Mouse (Mus musculus): Measurements from ENCODE around the gene Ankrd44. TPM values are rescaled to one million over a fixed set of nuclear protein-coding genes. Genes with fewer than 3 reads are reported as not detected.
A peak's percentile ranks its signal among the peaks of the same experiment; 100 is the strongest.

The Ankrd44 gene
- polyA plus RNA-seq, 1 experiment = 17.8 TPM

DNA sequence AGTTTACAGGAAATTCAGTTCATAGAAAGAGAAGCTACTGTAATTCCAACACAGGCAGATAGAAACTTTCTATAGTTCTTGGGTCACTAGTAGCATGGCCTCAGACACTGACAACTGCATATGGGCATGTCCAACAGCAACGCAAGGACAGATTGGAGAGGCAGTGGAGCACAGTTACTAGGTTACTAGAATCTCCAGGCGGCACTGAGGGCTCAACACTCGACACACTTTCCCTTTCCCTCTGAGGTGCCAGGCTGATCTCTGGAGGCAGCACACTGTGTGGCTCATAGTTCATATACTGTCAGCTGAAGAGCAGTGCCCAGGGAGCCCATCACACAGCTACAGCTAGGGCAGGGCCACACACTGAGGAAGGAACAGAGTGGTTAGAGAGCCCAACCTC lies 118.4 kb downstream of the Ankrd44 start:
- Histone ChIP-seq H3K27me3 (replicated peaks; ENCODE audit: control insufficient read depth, insufficient read depth, low read length) (no peaks in the 10 kb centered on the region), H3K36me3 (ENCODE audit: control insufficient read depth, insufficient read depth, low read length) (no peaks in the 10 kb centered on the region), H3K4me1 (ENCODE audit: control insufficient read depth, insufficient read depth, low read length) (peaks cover under 1% of the 10 kb centered on the region; the same call in 1 of the 2 replicates), H3K4me3 (ENCODE audit: insufficient read depth, low read depth, low read length) (no peak overlapping the region), H3K27ac (ENCODE audit: insufficient read depth, low read depth, low read length) (no peak overlapping the region)
- no peak for DNase-seq
- 95% methylated on average over 3 of the region's 3 CpGs for WGBS
- TF ChIP-seq CTCF (conservative IDR thresholded peaks at IDR 0.05; ENCODE audit: insufficient read depth, insufficient read length, low read depth, low read length) (no peak), POLR2A (IDR thresholded peaks at IDR 0.05; ENCODE audit: low read depth, low read length) (no peak)

DNA sequence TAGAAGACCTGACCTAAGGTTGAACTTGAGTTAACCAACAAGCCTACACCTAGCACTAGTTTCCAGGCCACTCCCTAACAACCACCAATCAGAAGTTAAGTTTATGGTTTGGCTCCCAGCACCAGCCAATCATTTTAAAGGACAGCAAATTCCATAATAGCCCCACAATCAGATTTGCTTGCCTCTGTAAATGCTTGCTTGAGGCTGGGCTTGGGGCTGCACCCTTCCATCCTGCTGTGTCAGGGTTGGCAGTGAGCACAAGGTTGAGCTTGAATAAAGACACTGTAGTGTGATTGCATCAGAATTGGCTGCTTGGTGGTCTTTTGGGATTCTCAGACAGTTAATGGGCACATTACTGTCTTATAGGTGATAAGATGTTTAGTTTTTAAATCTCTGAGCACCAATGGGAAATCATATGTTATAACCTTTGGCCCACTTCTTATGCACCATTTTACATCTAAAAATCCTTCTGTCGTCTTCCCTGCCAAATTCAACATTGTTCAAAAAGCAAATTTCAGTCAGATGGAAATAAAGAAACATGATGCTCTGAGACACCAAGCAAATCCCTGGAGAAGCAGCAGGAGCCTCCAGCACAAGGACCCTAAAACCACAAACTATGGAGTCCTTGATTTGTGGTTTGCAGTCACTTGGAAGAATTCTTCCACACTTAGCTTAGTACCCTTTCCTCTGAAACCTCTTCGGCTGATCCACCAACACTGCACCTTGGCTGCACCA lies 119.9 kb downstream of the Ankrd44 start:
- no peaks in the 10 kb centered on the region for H3K27me3 ChIP-seq (replicated peaks; ENCODE audit: control insufficient read depth, insufficient read depth, low read length)
- no peak for DNase-seq
- TF ChIP-seq CTCF (conservative IDR thresholded peaks at IDR 0.05; ENCODE audit: insufficient read depth, insufficient read length, low read depth, low read length) = no peak
- no peak for TF ChIP-seq POLR2A (IDR thresholded peaks at IDR 0.05; ENCODE audit: low read depth, low read length)
- peaks cover 4% of the 10 kb centered on the region; the same call in 1 of the 2 replicates for H3K4me1 ChIP-seq (ENCODE audit: control insufficient read depth, insufficient read depth, low read length)
- H3K27ac ChIP-seq (ENCODE audit: insufficient read depth, low read depth, low read length) = no peak overlapping the region
- H3K4me3 ChIP-seq (ENCODE audit: insufficient read depth, low read depth, low read length) = no peak overlapping the region
- WGBS = 93% methylated on average over 2 of the region's 2 CpGs
- H3K36me3 ChIP-seq (ENCODE audit: control insufficient read depth, insufficient read depth, low read length) = no peaks in the 10 kb centered on the region

DNA sequence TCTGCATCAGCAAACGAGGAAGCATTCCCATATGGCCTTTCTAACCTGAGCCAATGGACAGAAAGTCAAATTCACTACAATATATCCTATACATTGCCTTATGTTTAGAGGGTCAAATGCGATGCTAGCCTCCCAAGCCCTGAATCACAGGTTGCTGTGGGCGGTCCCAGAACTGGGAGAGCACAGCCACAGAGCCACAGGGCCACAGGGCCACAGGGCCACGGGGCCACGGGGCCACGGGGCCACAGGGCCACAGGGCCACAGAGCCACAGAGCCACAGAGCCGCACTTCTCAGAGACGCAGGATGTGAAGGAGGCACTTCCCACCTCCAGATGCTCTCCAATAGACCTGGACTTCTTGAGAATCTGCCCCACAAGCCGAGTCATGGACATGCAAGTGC lies 121.8 kb downstream of the Ankrd44 start:
- no peak overlapping the region for H3K27ac ChIP-seq (ENCODE audit: insufficient read depth, low read depth, low read length)
- H3K36me3 ChIP-seq (ENCODE audit: control insufficient read depth, insufficient read depth, low read length) = no peaks in the 10 kb centered on the region
- peaks cover 5% of the 10 kb centered on the region; the same call in 1 of the 2 replicates for H3K4me1 ChIP-seq (ENCODE audit: control insufficient read depth, insufficient read depth, low read length)
- WGBS = 95% methylated on average over 9 of the region's 9 CpGs
- DNase-seq = no peak
- no peak overlapping the region for H3K4me3 ChIP-seq (ENCODE audit: insufficient read depth, low read depth, low read length)
- TF ChIP-seq CTCF (conservative IDR thresholded peaks at IDR 0.05; ENCODE audit: insufficient read depth, insufficient read length, low read depth, low read length) (no peak), POLR2A (IDR thresholded peaks at IDR 0.05; ENCODE audit: low read depth, low read length) (no peak)
- no peaks in the 10 kb centered on the region for H3K27me3 ChIP-seq (replicated peaks; ENCODE audit: control insufficient read depth, insufficient read depth, low read length)

DNA sequence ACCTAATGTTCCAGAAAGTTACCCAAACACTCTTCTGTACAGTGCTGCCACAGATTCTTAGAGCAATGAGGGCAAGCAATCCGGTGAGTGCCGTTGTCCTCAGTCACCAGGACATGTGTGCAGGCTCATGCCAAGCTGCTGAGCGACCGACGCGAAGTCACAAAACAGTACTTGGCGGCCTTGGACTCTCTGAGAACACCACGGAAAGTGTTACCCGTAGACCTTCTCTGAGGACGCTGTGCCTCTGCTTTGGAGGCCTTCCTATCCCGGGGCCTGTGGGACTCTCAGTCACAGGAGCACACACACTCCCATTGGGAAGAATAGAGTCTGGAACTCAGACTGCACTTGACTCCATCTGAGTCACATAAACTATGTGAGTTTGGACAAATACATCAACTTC lies 123.5 kb downstream of the Ankrd44 start:
- Histone ChIP-seq H3K27ac (ENCODE audit: insufficient read depth, low read depth, low read length) (peak overlapping the region; percentile 86), H3K4me3 (ENCODE audit: insufficient read depth, low read depth, low read length) (no peak overlapping the region), H3K27me3 (replicated peaks; ENCODE audit: control insufficient read depth, insufficient read depth, low read length) (no peaks in the 10 kb centered on the region), H3K4me1 (ENCODE audit: control insufficient read depth, insufficient read depth, low read length) (peaks cover 8% of the 10 kb centered on the region; the same call in 1 of the 2 replicates), H3K36me3 (ENCODE audit: control insufficient read depth, insufficient read depth, low read length) (no peaks in the 10 kb centered on the region)
- no peak for TF ChIP-seq POLR2A (IDR thresholded peaks at IDR 0.05; ENCODE audit: low read depth, low read length)
- TF ChIP-seq CTCF (conservative IDR thresholded peaks at IDR 0.05; ENCODE audit: insufficient read depth, insufficient read length, low read depth, low read length) = no peak
- WGBS = 63% methylated on average over 11 of the region's 11 CpGs
- peak; percentile 38 for DNase-seq

DNA sequence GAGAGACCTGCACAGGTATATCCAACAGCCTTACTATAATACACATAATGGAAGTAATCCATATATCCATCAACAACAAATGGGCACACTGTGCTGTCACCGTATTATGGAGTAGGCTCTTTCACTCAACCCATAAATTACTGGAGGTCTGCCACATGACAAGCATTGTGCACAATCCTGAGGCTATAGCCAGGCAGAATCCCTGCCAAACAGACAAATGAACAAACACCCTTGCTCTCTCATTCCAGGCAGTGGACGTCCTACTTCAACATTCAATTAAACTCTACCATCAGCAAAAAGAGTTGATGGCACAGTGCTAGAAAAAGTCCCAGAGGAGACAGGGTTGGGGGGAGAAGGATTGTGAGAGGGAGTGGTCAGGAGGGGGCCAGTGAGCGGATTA lies 124.9 kb downstream of the Ankrd44 start:
- peaks cover 8% of the 10 kb centered on the region; the same call in 1 of the 2 replicates for H3K4me1 ChIP-seq (ENCODE audit: control insufficient read depth, insufficient read depth, low read length)
- no peaks in the 10 kb centered on the region for H3K27me3 ChIP-seq (replicated peaks; ENCODE audit: control insufficient read depth, insufficient read depth, low read length)
- no peak for DNase-seq
- H3K27ac ChIP-seq (ENCODE audit: insufficient read depth, low read depth, low read length) = no peak overlapping the region
- H3K36me3 ChIP-seq (ENCODE audit: control insufficient read depth, insufficient read depth, low read length) = no peaks in the 10 kb centered on the region
- no peak for TF ChIP-seq CTCF (conservative IDR thresholded peaks at IDR 0.05; ENCODE audit: insufficient read depth, insufficient read length, low read depth, low read length)
- TF ChIP-seq POLR2A (IDR thresholded peaks at IDR 0.05; ENCODE audit: low read depth, low read length) = no peak
- H3K4me3 ChIP-seq (ENCODE audit: insufficient read depth, low read depth, low read length) = no peak overlapping the region
- 51% methylated on average over 2 of the region's 3 CpGs for WGBS

DNA sequence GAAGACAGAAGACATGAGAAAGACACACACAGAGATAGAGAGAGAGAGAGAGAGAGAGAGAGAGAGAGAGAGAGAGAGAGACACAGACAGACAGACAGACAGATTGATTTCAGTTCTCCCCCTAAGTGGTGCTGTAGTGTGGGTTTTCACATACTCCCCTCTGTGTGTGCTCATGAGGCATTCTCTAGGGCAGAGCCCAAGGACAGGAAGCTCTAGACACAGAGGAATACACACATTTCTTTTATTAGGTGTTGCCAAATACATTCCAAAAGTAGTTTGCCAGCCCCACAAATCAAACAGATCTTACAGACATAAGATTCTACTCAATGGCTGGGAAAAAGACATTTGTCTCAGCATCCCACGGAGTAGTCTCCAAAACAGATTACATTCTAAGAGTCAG lies 126.8 kb downstream of the Ankrd44 start:
- no peak overlapping the region for H3K4me3 ChIP-seq (ENCODE audit: insufficient read depth, low read depth, low read length)
- 53% methylated on average over 1 of the region's 1 CpGs for WGBS
- peaks cover 13% of the 10 kb centered on the region for H3K4me1 ChIP-seq (ENCODE audit: control insufficient read depth, insufficient read depth, low read length)
- H3K27ac ChIP-seq (ENCODE audit: insufficient read depth, low read depth, low read length) = no peak overlapping the region
- peak; percentile 25 for DNase-seq
- no peak for TF ChIP-seq CTCF (conservative IDR thresholded peaks at IDR 0.05; ENCODE audit: insufficient read depth, insufficient read length, low read depth, low read length)
- TF ChIP-seq POLR2A (IDR thresholded peaks at IDR 0.05; ENCODE audit: low read depth, low read length) = no peak
- no peaks in the 10 kb centered on the region for H3K36me3 ChIP-seq (ENCODE audit: control insufficient read depth, insufficient read depth, low read length)
- H3K27me3 ChIP-seq (replicated peaks; ENCODE audit: control insufficient read depth, insufficient read depth, low read length) = no peaks in the 10 kb centered on the region

DNA sequence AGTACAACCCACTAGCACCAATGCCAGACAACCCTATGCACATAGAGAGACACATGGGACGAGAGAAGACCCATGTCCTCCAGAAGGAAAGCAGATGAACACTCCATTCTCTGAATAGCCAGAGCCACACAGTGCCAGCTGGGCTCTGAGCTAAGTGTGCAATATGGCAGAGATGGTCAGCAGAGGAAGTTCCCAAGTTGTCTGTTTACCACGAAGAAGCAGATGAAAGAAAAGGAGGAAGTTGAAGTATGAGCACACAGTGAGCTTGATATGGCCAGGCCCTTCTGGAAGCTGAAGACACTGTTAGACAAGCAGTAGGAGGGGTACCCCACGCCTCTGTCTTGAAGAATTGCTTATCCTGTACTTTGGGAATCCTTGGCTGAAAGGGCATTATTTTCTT lies 127.8 kb downstream of the Ankrd44 start:
- no peaks in the 10 kb centered on the region for H3K27me3 ChIP-seq (replicated peaks; ENCODE audit: control insufficient read depth, insufficient read depth, low read length)
- WGBS = 83% methylated on average over 3 of the region's 3 CpGs
- no peak for DNase-seq
- H3K27ac ChIP-seq (ENCODE audit: insufficient read depth, low read depth, low read length) = no peak overlapping the region
- no peak overlapping the region for H3K4me3 ChIP-seq (ENCODE audit: insufficient read depth, low read depth, low read length)
- H3K36me3 ChIP-seq (ENCODE audit: control insufficient read depth, insufficient read depth, low read length) = no peaks in the 10 kb centered on the region
- peaks cover 13% of the 10 kb centered on the region for H3K4me1 ChIP-seq (ENCODE audit: control insufficient read depth, insufficient read depth, low read length)
- TF ChIP-seq CTCF (conservative IDR thresholded peaks at IDR 0.05; ENCODE audit: insufficient read depth, insufficient read length, low read depth, low read length) = no peak
- no peak for TF ChIP-seq POLR2A (IDR thresholded peaks at IDR 0.05; ENCODE audit: low read depth, low read length)
